In the genomic region with DNA sequence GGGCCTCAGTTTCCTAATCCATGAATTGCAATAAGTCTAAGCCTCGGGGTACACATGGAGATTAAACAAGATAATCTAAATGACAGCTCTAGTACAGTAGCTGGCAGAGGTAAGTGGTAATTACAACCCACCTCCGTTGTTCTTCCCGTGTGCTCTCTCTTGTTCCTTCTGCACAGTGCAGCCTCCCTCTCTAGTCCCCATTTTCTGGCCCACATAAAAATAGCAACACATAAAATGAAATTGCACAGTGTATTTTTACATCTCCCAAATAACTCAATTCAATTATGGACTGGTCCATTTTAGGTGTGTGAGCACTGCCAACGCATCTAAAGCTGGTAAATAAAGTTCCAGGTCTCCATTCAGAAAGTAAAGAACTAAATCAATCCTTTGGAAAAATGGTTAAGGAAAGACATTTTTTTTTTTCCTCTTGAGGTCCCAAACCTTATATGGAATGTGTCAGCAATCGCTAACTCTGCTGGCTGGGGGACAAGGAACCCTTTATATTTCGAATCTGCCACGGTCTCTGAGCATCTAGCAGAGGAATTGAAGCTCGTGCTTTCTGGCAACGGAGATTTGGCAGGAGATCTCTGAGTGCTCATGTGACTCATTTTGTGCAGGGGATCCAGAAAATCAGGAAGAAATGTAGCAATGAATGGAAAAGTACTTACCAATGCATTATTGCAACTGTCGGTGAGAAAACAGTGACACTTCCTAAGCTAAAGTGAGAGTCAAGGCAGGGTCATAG, we compare ENCODE assay signal across 11 mouse cellular contexts. TPM values are rescaled to one million over a fixed set of nuclear protein-coding genes. Genes with fewer than 3 reads are reported as not detected.
A peak's percentile ranks its signal among the peaks of the same experiment; 100 is the strongest.
DNase-seq lines count a peak whose midpoint lies in the region; ATAC-seq and TF ChIP-seq lines count a peak whose summit lies in the region.
"Had no signal": no experiment of that assay in that cellular context is flagged by ENCODE, and none has a peak within 500 bp of the region (broad histone marks: within the 10 kb centered on the region; RNA-seq: fewer than 3 reads in every experiment).

No protein-coding gene starts in this region.

- no peaks in the 10 kb centered on the region for H3K36me3 ChIP-seq in forebrain, postnatal 0 days (ENCODE audit: insufficient read depth)
- no peaks in the 10 kb centered on the region for H3K36me3 ChIP-seq in forebrain, embryonic 12.5 days (replicated peaks)
- no peaks in the 10 kb centered on the region for H3K36me3 ChIP-seq in lung, embryonic 14.5 days (ENCODE audit: insufficient read depth)

- no peaks in the 10 kb centered on the region for H3K9me3 ChIP-seq in forebrain, postnatal 0 days (ENCODE audit: low read length)
- H3K9me3 ChIP-seq in forebrain, embryonic 12.5 days, result no peaks in the 10 kb centered on the region
- H3K9me3 ChIP-seq in lung, embryonic 14.5 days (ENCODE audit: low read depth, low read length), result no peaks in the 10 kb centered on the region

- H3K4me1 ChIP-seq in forebrain, postnatal 0 days (ENCODE audit: insufficient read depth), result peaks cover 11% of the 10 kb centered on the region; the same call in 1 of the 2 replicates
- no peaks in the 10 kb centered on the region for H3K4me1 ChIP-seq in forebrain, embryonic 12.5 days
- no peaks in the 10 kb centered on the region for H3K4me1 ChIP-seq in lung, embryonic 14.5 days (ENCODE audit: insufficient read depth)
- H3K4me1 ChIP-seq in embryonic fibroblast, embryonic 13.5 days (ENCODE audit: control insufficient read depth, insufficient read depth, low read length), result no peaks in the 10 kb centered on the region
- H3K4me1 ChIP-seq: megakaryocyte, embryonic 14.5 days had no signal

- no peak overlapping the region for H3K4me2 ChIP-seq in forebrain, postnatal 0 days (ENCODE audit: low read depth)
- no peak overlapping the region for H3K4me2 ChIP-seq in forebrain, embryonic 12.5 days
- no peak overlapping the region for H3K4me2 ChIP-seq in lung, embryonic 14.5 days

- TF ChIP-seq POLR2A in embryonic fibroblast, embryonic 13.5 days (IDR thresholded peaks at IDR 0.05; ENCODE audit: low read depth, low read length), result no peak

- no peaks in the 10 kb centered on the region for H3K27me3 ChIP-seq in forebrain, postnatal 0 days (ENCODE audit: insufficient read depth, low read length)
- no peaks in the 10 kb centered on the region for H3K27me3 ChIP-seq in forebrain, embryonic 12.5 days
- H3K27me3 ChIP-seq in lung, embryonic 14.5 days (ENCODE audit: insufficient read depth, low read length), result no peaks in the 10 kb centered on the region
- H3K27me3 ChIP-seq: megakaryocyte, embryonic 14.5 days had no signal

- no peak overlapping the region for H3K9ac ChIP-seq in forebrain, postnatal 0 days
- no peak overlapping the region for H3K9ac ChIP-seq in forebrain, embryonic 12.5 days
- H3K9ac ChIP-seq in lung, embryonic 14.5 days, result no peak overlapping the region

- no peak for ATAC-seq in forebrain, postnatal 0 days
- ATAC-seq in forebrain, embryonic 12.5 days (ENCODE audit: low FRiP score), result no peak
- ATAC-seq in lung, embryonic 14.5 days (ENCODE audit: insufficient read depth), result no peak
- no peak for ATAC-seq in inflammation-experienced regulatory T-cells, adult 6 months
- ATAC-seq: activated CD4-positive, CD25-positive, alpha-beta regulatory T cell, adult 4 months had no signal

- DNase-seq in forebrain, postnatal 0 days, result peak; percentile 71
- DNase-seq in lung, embryonic 14.5 days, result peak; percentile 63
- no peak for DNase-seq in lung, postnatal 25 days (ENCODE audit: low spot score)
- DNase-seq in lung, postnatal 36 days, result peak; percentile 18
- DNase-seq in embryo, embryonic 10.5 days (ENCODE audit: low spot score), result no peak
- DNase-seq: heart, postnatal 36 days had no signal

- no peak for TF ChIP-seq CTCF in forebrain, postnatal 0 days (IDR thresholded peaks at IDR 0.05; ENCODE audit: low read depth)
- no peak for TF ChIP-seq CTCF in lung, embryonic 14.5 days (IDR thresholded peaks at IDR 0.05; ENCODE audit: low read depth)
- TF ChIP-seq CTCF in embryonic fibroblast, embryonic 13.5 days (IDR thresholded peaks at IDR 0.05; ENCODE audit: borderline replicate concordance, insufficient read depth, low read length), result no peak

- H3K27ac ChIP-seq in forebrain, postnatal 0 days (ENCODE audit: low read depth, low read length), result no peak overlapping the region
- H3K27ac ChIP-seq in forebrain, embryonic 12.5 days, result no peak overlapping the region
- H3K27ac ChIP-seq in lung, embryonic 14.5 days (ENCODE audit: low read depth), result no peak overlapping the region
- H3K27ac ChIP-seq in embryonic fibroblast, embryonic 13.5 days (ENCODE audit: insufficient read depth, low read length), result peak overlapping the region; percentile 34; the same call in 1 of the 2 replicates

- no peak overlapping the region for H3K4me3 ChIP-seq in forebrain, postnatal 0 days (ENCODE audit: low read depth, low read length)
- no peak overlapping the region for H3K4me3 ChIP-seq in forebrain, embryonic 12.5 days (replicated peaks)
- H3K4me3 ChIP-seq in lung, embryonic 14.5 days (ENCODE audit: low read depth, low read length), result no peak overlapping the region
- no peak overlapping the region for H3K4me3 ChIP-seq in embryonic fibroblast, embryonic 13.5 days (ENCODE audit: insufficient read depth, low read length)
- H3K4me3 ChIP-seq: megakaryocyte, embryonic 14.5 days had no signal

- 23% methylated on average over 10 of the region's 10 CpGs for WGBS in forebrain, postnatal 0 days
- WGBS in forebrain, embryonic 12.5 days, result 69% methylated on average over 10 of the region's 10 CpGs
- WGBS in lung, embryonic 14.5 days, result 43% methylated on average over 10 of the region's 10 CpGs

RNA-seq across cellular contexts. Expression of gene Chd6, which starts 19.7 kb away (rescaled TPM):
- total RNA-seq in forebrain, postnatal 0 days (2014; rRNA removed), result 48.0 and 61.0 TPM in 2 replicates
- 11.0 and 20.7 TPM in 2 replicates for polyA plus RNA-seq in forebrain, postnatal 0 days (2015; fragmentation: Nextera tagmentation; extraction: Ambion mirVana)
- polyA plus RNA-seq in forebrain, embryonic 12.5 days (2016; fragmentation: Nextera tagmentation; extraction: Ambion mirVana), result 45.8 and 50.3 TPM in 2 replicates
- 35.3 and 36.8 TPM in 2 replicates for polyA plus RNA-seq in lung, embryonic 14.5 days (2014; fragmentation: Nextera tagmentation; extraction: Ambion mirVana)
- 28.9 and 40.2 TPM in 2 replicates for polyA plus RNA-seq in embryonic fibroblast, embryonic 13.5 days (2011; ENCODE audit: insufficient read length, low read depth, missing spikeins)
- 10 to 100 TPM; 20.1 to 41.6 (median 39.1) TPM for polyA plus RNA-seq in inflammation-experienced regulatory T-cells, adult 6 months (2017; shearing (Covaris generic))

Comparison
In these comparisons a context has a peak if more than half of its experiments do, and no peak if none do; other contexts are left out.
1. DNase-seq: peak in forebrain, postnatal 0 days (single experiment), lung, embryonic 14.5 days (single experiment) and lung, postnatal 36 days (single experiment); none in lung, postnatal 25 days (single experiment) and embryo, embryonic 10.5 days (single experiment).